ENCODE assay signal across 8 mouse cellular contexts in the genomic region with DNA sequence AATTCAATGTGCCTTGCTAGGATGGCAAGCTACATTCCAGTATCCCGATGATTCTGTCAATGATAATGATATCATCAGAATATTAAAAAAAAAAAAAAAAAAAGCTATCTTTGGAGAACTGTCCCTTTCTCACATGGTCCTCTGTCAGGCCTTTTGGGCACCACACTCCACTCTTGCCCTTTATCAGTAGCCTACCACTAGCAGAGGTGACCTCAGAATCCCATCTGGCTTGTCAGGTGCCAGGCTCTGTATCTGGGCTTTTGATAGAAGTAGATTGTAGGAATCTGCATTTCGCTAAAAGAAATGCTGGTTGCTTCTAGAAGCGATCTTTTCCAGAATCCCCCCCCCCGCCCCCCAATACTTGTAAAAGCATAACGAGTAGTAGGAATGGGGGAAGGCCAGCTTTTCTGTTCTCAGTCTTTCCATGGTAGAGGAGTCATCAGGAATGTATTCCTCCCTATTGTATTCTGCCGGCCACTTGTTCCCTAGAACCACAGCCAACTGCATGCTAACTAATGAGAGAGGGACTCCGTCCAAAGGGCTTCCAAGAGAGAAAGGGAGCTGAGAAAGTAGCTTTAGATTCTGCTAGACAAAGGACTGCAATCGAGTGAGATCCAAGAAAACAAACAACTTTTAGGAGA.
DNase-seq lines count a peak whose midpoint lies in the region; ATAC-seq and TF ChIP-seq lines count a peak whose summit lies in the region.

No protein-coding gene starts in this region.

- no peak for TF ChIP-seq CTCF in kidney, adult 2 months (conservative IDR thresholded peaks at IDR 0.05; ENCODE audit: insufficient read depth, insufficient read length, low read depth, low read length)

- peak; percentile 12 for DNase-seq in kidney, adult 2 months
- DNase-seq in kidney, postnatal 14 days, result no peak
- no peak for DNase-seq in hindbrain, embryonic 14.5 days (ENCODE audit: low spot score)
- peak; percentile 16 for DNase-seq in neural tube, embryonic 11.5 days (ENCODE audit: low spot score)
- no peak for DNase-seq in layer of hippocampus, adult 8-10 months (ENCODE audit: low spot score in 2 of 2)
- DNase-seq in adrenal gland, postnatal 25 days, result no peak
- DNase-seq in cerebellum, postnatal 10 days, result no peak

- H3K9me3 ChIP-seq in embryonic facial prominence, embryonic 13.5 days, result no peaks in the 10 kb centered on the region
- no peaks in the 10 kb centered on the region for H3K9me3 ChIP-seq in hindbrain, embryonic 14.5 days (ENCODE audit: control insufficient read depth, low read length)
- H3K9me3 ChIP-seq in neural tube, embryonic 11.5 days (ENCODE audit: control insufficient read depth, low read length), result no peaks in the 10 kb centered on the region

- no peak overlapping the region for H3K27ac ChIP-seq in kidney, adult 2 months (ENCODE audit: insufficient read depth, low read depth, low read length)
- H3K27ac ChIP-seq in embryonic facial prominence, embryonic 13.5 days, result peak overlapping the region; percentile 94
- no peak overlapping the region for H3K27ac ChIP-seq in hindbrain, embryonic 14.5 days
- H3K27ac ChIP-seq in neural tube, embryonic 11.5 days (ENCODE audit: low read depth, low read length), result no peak overlapping the region

- TF ChIP-seq POLR2A in kidney, adult 2 months (IDR thresholded peaks at IDR 0.05; ENCODE audit: low read depth, low read length), result no peak

- H3K9ac ChIP-seq in embryonic facial prominence, embryonic 13.5 days, result peak overlapping the region; percentile 89
- H3K9ac ChIP-seq in hindbrain, embryonic 14.5 days, result no peak overlapping the region
- H3K9ac ChIP-seq in neural tube, embryonic 11.5 days (ENCODE audit: low read length), result peak overlapping the region; percentile 44

- peak overlapping the region; percentile 69 for H3K4me2 ChIP-seq in embryonic facial prominence, embryonic 13.5 days
- H3K4me2 ChIP-seq in hindbrain, embryonic 14.5 days (replicated peaks), result peak overlapping the region; percentile 94
- peak overlapping the region; percentile 67 for H3K4me2 ChIP-seq in neural tube, embryonic 11.5 days (ENCODE audit: low read depth)

- H3K4me3 ChIP-seq in kidney, adult 2 months (ENCODE audit: insufficient read depth, low read depth, low read length), result no peak overlapping the region
- peak overlapping the region; percentile 73 for H3K4me3 ChIP-seq in embryonic facial prominence, embryonic 13.5 days
- peak overlapping the region; percentile 46 for H3K4me3 ChIP-seq in hindbrain, embryonic 14.5 days (replicated peaks; ENCODE audit: low read length)
- peak overlapping the region; percentile 57 for H3K4me3 ChIP-seq in neural tube, embryonic 11.5 days (ENCODE audit: low read depth, low read length)

- peaks cover 1% of the 10 kb centered on the region; the same call in 1 of the 2 replicates for H3K27me3 ChIP-seq in kidney, adult 2 months (replicated peaks; ENCODE audit: control insufficient read depth, insufficient read depth, low read length)
- no peaks in the 10 kb centered on the region for H3K27me3 ChIP-seq in embryonic facial prominence, embryonic 13.5 days
- H3K27me3 ChIP-seq in hindbrain, embryonic 14.5 days (ENCODE audit: control insufficient read depth, insufficient read depth, low read length), result no peaks in the 10 kb centered on the region
- no peaks in the 10 kb centered on the region for H3K27me3 ChIP-seq in neural tube, embryonic 11.5 days (ENCODE audit: control insufficient read depth, insufficient read depth, low read length)

- no peaks in the 10 kb centered on the region for H3K36me3 ChIP-seq in kidney, adult 2 months (ENCODE audit: control insufficient read depth, insufficient read depth, low read length)
- peaks cover 21% of the 10 kb centered on the region for H3K36me3 ChIP-seq in embryonic facial prominence, embryonic 13.5 days
- H3K36me3 ChIP-seq in hindbrain, embryonic 14.5 days (replicated peaks; ENCODE audit: control insufficient read depth, insufficient read depth), result no peaks in the 10 kb centered on the region
- H3K36me3 ChIP-seq in neural tube, embryonic 11.5 days (ENCODE audit: control insufficient read depth, insufficient read depth, low read length), result no peaks in the 10 kb centered on the region

- H3K4me1 ChIP-seq in kidney, adult 2 months (ENCODE audit: control insufficient read depth, insufficient read depth, low read length), result peaks cover 2% of the 10 kb centered on the region; the same call in 1 of the 2 replicates
- peaks cover 46% of the 10 kb centered on the region for H3K4me1 ChIP-seq in embryonic facial prominence, embryonic 13.5 days
- peaks cover 17% of the 10 kb centered on the region; the same call in 1 of the 2 replicates for H3K4me1 ChIP-seq in hindbrain, embryonic 14.5 days (replicated peaks; ENCODE audit: control insufficient read depth, insufficient read depth, low read length)
- 0 out of 2 replicates have a peak, but pooled peaks cover 5% of the 10 kb centered on the region for H3K4me1 ChIP-seq in neural tube, embryonic 11.5 days (ENCODE audit: control insufficient read depth, insufficient read depth, low read length)

- WGBS in kidney, adult 2 months, result 43% methylated on average over 8 of the region's 8 CpGs
- 11% methylated on average over 8 of the region's 8 CpGs for WGBS in embryonic facial prominence, embryonic 13.5 days
- 8% methylated on average over 8 of the region's 8 CpGs for WGBS in hindbrain, embryonic 14.5 days
- WGBS in neural tube, embryonic 11.5 days, result 17% methylated on average over 7 of the region's 8 CpGs

- no peak for ATAC-seq in embryonic facial prominence, embryonic 13.5 days (ENCODE audit: insufficient number of reproducible peaks, insufficient read depth, low FRiP score, low TSS enrichment, low read depth)
- ATAC-seq in hindbrain, embryonic 14.5 days (ENCODE audit: low FRiP score), result peak; percentile 40; the same call in 1 of the 2 replicates
- no peak for ATAC-seq in neural tube, embryonic 11.5 days (ENCODE audit: insufficient read depth, low FRiP score, low TSS enrichment)

Comparison
In these comparisons a context has a peak if more than half of its experiments do, and no peak if none do; other contexts are left out.
1. DNase-seq: peak in kidney, adult 2 months (single experiment) and neural tube, embryonic 11.5 days (single experiment); none in kidney, postnatal 14 days (single experiment), hindbrain, embryonic 14.5 days (single experiment), layer of hippocampus, adult 8-10 months (0 of 2), adrenal gland, postnatal 25 days (single experiment) and cerebellum, postnatal 10 days (0 of 2).
2. Peak in every context shown above with its lines, with median percentiles within 50 percentile points of each other: H3K4me2 ChIP-seq.